27 mouse cellular contexts compared by ENCODE assay signal in genomic region chr10:117525608-117526007, GRCm38 (mm10).
"Had no signal": no experiment of that assay in that cellular context is flagged by ENCODE, and none has a peak within 500 bp of the region (broad histone marks: within the 10 kb centered on the region; RNA-seq: fewer than 3 reads in every experiment).

No protein-coding gene starts in this region.

- DNase-seq: cerebellum, adult 9-10 months; cerebellum, adult 9-11 months; cerebellum, postnatal 10 days; cerebellum, postnatal 14 days; cerebellum, postnatal 25 days; cerebellum, postnatal 36 days; embryo, embryonic 11 days; forebrain, postnatal 0 days; gastrocnemius, adult 2 months; gastrocnemius, postnatal 10 days; gastrocnemius, postnatal 14 days; gastrocnemius, postnatal 25 days; gastrocnemius, postnatal 36 days; heart, adult 11 months; heart, adult 18-20 months; heart, adult 2 months had no signal

- H3K4me1 ChIP-seq: embryonic facial prominence, embryonic 12.5 days; forebrain, embryonic 12.5 days; forebrain, embryonic 13.5 days; forebrain, embryonic 15.5 days had no signal

- ATAC-seq: forebrain, embryonic 13.5 days; forebrain, embryonic 14.5 days; forebrain, embryonic 15.5 days; forebrain, embryonic 16.5 days; forebrain, postnatal 0 days had no signal

- H3K36me3 ChIP-seq: embryonic facial prominence, embryonic 10.5 days; embryonic facial prominence, embryonic 12.5 days; embryonic facial prominence, embryonic 13.5 days; embryonic facial prominence, embryonic 15.5 days; forebrain, embryonic 10.5 days; forebrain, embryonic 12.5 days; forebrain, embryonic 15.5 days had no signal

- H3K4me3 ChIP-seq: embryonic facial prominence, embryonic 10.5 days; embryonic facial prominence, embryonic 12.5 days; embryonic facial prominence, embryonic 13.5 days; embryonic facial prominence, embryonic 15.5 days; erythroblast, embryonic 14.5 days; forebrain, embryonic 10.5 days; forebrain, embryonic 12.5 days; forebrain, embryonic 13.5 days; forebrain, embryonic 15.5 days; gastrocnemius, adult 2 months; heart, adult 2 months had no signal

- H3K4me2 ChIP-seq: embryonic facial prominence, embryonic 12.5 days; embryonic facial prominence, embryonic 13.5 days; embryonic facial prominence, embryonic 15.5 days; forebrain, embryonic 12.5 days; forebrain, embryonic 13.5 days; forebrain, embryonic 15.5 days had no signal

- H3K27me3 ChIP-seq: embryonic facial prominence, embryonic 12.5 days; embryonic facial prominence, embryonic 13.5 days; embryonic facial prominence, embryonic 15.5 days; forebrain, embryonic 13.5 days; forebrain, embryonic 15.5 days had no signal

- H3K27ac ChIP-seq: embryonic facial prominence, embryonic 10.5 days; embryonic facial prominence, embryonic 12.5 days; embryonic facial prominence, embryonic 13.5 days; embryonic facial prominence, embryonic 15.5 days; forebrain, embryonic 10.5 days; forebrain, embryonic 12.5 days; forebrain, embryonic 13.5 days; forebrain, embryonic 15.5 days; gastrocnemius, adult 2 months; heart, adult 2 months had no signal

- H3K9me3 ChIP-seq: embryonic facial prominence, embryonic 10.5 days; embryonic facial prominence, embryonic 12.5 days; embryonic facial prominence, embryonic 13.5 days; embryonic facial prominence, embryonic 15.5 days; forebrain, embryonic 10.5 days; forebrain, embryonic 12.5 days; forebrain, embryonic 13.5 days; forebrain, embryonic 15.5 days had no signal

- H3K9ac ChIP-seq: embryonic facial prominence, embryonic 12.5 days; embryonic facial prominence, embryonic 13.5 days; embryonic facial prominence, embryonic 15.5 days; forebrain, embryonic 12.5 days; forebrain, embryonic 13.5 days; forebrain, embryonic 15.5 days; forebrain, postnatal 0 days had no signal
